Mouse (Mus musculus) hindbrain, embryonic 12.5 days (tissue): ENCODE data around the gene Slc5a11. TPM values are rescaled to one million over a fixed set of nuclear protein-coding genes. Genes with fewer than 3 reads are reported as not detected.

Source experiments
- polyA plus RNA-seq: library from polyadenylated mRNA; unstranded; fragments of >200 nt; fragmentation: Nextera tagmentation; extraction: Ambion mirVana; gene quantifications from 2 replicates; pipeline ENCODE4 v1.2.1, GENCODE M21; 2016

Slc5a11 gene
- polyA plus RNA-seq, 1 experiment from 2014 or later: not detected

Other genes starting within 250 kb of the Slc5a11 start
- gene Rbbp6, start 249.1 kb upstream of the Slc5a11 start, polyA plus RNA-seq: 37.9 and 40.4 TPM in 2 replicates
- gene Tnrc6a, start 90.9 kb upstream of the Slc5a11 start, polyA plus RNA-seq: 70.7 and 79.9 TPM in 2 replicates
- 62.1 and 63.3 TPM in 2 replicates for gene Lcmt1, start 155.0 kb downstream of the Slc5a11 start, polyA plus RNA-seq
- 23.7 and 25.2 TPM in 2 replicates for gene Arhgap17, start 155.1 kb downstream of the Slc5a11 start, polyA plus RNA-seq
- gene Aqp8, start 247.5 kb downstream of the Slc5a11 start, polyA plus RNA-seq: 0.34 and 0.53 TPM in 2 replicates